Mouse (Mus musculus) testis, adult 2 months (tissue): ENCODE measurements around the gene Rimklb. TPM values are rescaled to one million over a fixed set of nuclear protein-coding genes. Genes with fewer than 3 reads are reported as not detected.

Source experiments
- H3K27ac ChIP-seq: fragments of 200-500 bp; 2 replicates; pipeline ENCODE4 v1.5.1; 2012; ENCODE audit warnings: low read depth, low read length; ENCODE audit not compliant: control insufficient read depth, insufficient read depth
- H3K27me3 ChIP-seq: fragments of 200-500 bp; 2 replicates; pipeline ENCODE4 v1.6.1; 2012; ENCODE audit warnings: mild to moderate bottlenecking, low read length, moderate library complexity; ENCODE audit not compliant: control insufficient read depth, insufficient read depth
- H3K36me3 ChIP-seq: fragments of 200-500 bp; 2 replicates; pipeline ENCODE4 v1.6.1; 2012; ENCODE audit warnings: mild to moderate bottlenecking, low read length; ENCODE audit not compliant: control insufficient read depth, insufficient read depth
- H3K4me1 ChIP-seq: fragments of 200-500 bp; 2 replicates; pipeline ENCODE4 v1.6.1; 2012; ENCODE audit warnings: low read length; ENCODE audit not compliant: control insufficient read depth, insufficient read depth
- H3K4me3 ChIP-seq: fragments of 200-500 bp; 2 replicates; pipeline ENCODE4 v1.5.1; 2012; ENCODE audit warnings: low read depth, mild to moderate bottlenecking, low read length, moderate library complexity, mixed read lengths; ENCODE audit not compliant: control insufficient read depth
- CTCF ChIP-seq: fragments of 200-500 bp; IDR thresholded peaks from 2 replicates; pipeline ENCODE4 v1.5.1; 2012; ENCODE audit warnings: low read depth, mild to moderate bottlenecking, inconsistent platforms, low read length, moderate library complexity; ENCODE audit not compliant: control insufficient read depth, insufficient read depth, insufficient replicate concordance
- POLR2A ChIP-seq: fragments of 200-500 bp; IDR thresholded peaks from 2 replicates; pipeline ENCODE4 v1.6.1; 2012; ENCODE audit warnings: low read depth, mild to moderate bottlenecking, inconsistent platforms, low read length, moderate library complexity; ENCODE audit not compliant: control insufficient read depth
- polyA plus RNA-seq: library from polyadenylated mRNA; depleted of rRNA; stranded (reverse); fragments of >200 nt; gene quantifications from 2 replicates; pipeline ENCODE4 v1.2.3, GENCODE M21; 2012; rRNA removed

Gene Rimklb
- polyA plus RNA-seq, 1 experiment: 114 TPM

DNA sequence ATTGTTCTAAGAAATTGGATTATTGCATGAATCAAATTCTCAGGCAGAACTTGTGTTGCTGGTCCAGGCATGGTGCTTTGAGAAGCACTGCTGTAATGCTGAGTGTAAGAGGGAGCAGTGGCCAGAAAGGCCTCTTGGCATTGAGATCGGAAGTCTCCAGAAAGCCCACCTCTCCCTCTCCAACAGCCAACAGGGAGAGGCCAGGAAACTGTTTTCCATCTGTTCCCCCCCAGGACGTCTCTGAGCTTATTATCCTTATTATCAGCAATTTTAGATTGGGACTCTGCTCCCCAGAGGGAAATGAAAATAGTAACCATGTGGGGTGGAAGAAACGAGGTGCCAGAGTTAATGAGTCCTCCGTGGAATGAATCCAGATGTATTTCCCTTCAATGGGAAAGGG, 82.2 kb downstream of the Rimklb start:
- Histone ChIP-seq H3K27me3 (no peaks in the 10 kb centered on the region), H3K4me1 (no peaks in the 10 kb centered on the region), H3K36me3 (no peaks in the 10 kb centered on the region), H3K4me3 (no peak overlapping the region), H3K27ac (no peak overlapping the region)
- TF ChIP-seq CTCF: no peak
- no peak for TF ChIP-seq POLR2A

DNA sequence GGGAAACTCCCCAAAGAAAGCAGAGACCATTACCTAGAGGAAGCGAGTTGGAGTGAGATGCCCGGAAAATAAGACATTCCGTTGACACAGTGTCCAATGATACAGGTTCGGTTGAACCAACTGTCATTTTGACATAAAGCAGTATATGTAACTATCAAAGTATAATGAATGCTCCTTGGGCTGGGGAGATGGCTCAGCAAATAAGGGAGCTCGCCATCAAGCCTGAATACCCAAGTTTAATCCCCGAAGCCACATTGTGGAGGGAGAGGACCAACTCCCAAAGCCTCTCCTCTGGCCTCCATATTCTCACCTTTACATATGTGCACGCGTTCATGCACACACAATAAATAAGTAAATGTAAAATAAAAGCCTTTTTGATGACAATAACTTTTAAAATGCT, 87.3 kb downstream of the Rimklb start:
- Histone ChIP-seq H3K4me1 (peaks cover 5% of the 10 kb centered on the region), H3K27me3 (no peaks in the 10 kb centered on the region), H3K36me3 (no peaks in the 10 kb centered on the region), H3K4me3 (peak overlapping the region; percentile 53), H3K27ac (peak overlapping the region; percentile 72)
- TF ChIP-seq CTCF: no peak
- no peak for TF ChIP-seq POLR2A

GRCm38 (mm10) chr6:122402240-122402639, 96.3 kb downstream of the Rimklb start:
- no peak overlapping the region for H3K27ac ChIP-seq
- no peak for TF ChIP-seq POLR2A
- TF ChIP-seq CTCF: no peak
- H3K36me3 ChIP-seq: no peaks in the 10 kb centered on the region
- H3K27me3 ChIP-seq: no peaks in the 10 kb centered on the region
- no peaks in the 10 kb centered on the region for H3K4me1 ChIP-seq
- H3K4me3 ChIP-seq: no peak overlapping the region

DNA sequence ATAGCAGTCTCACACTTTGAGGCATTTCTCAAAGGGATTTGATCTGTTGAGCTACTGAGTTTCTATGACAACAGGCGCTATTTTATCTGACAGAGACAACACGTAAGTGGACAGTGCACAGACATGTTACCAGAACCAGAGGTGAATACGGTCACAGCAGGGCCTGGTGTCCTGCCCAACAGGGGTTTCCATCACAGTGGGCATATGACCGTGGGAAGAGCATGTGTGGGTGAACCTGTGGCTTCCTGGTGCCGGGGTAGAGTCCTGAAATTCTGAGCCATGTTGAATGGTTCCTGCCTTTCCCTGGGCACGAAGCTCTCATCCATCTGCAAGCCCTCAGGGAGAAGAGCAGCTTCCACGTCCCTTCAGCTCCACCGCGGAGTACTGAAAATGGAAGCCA, 98.3 kb downstream of the Rimklb start:
- Histone ChIP-seq H3K4me3 (no peak overlapping the region), H3K36me3 (no peaks in the 10 kb centered on the region), H3K27ac (no peak overlapping the region), H3K27me3 (no peaks in the 10 kb centered on the region), H3K4me1 (no peaks in the 10 kb centered on the region)
- TF ChIP-seq CTCF (no peak), POLR2A (no peak)

Other genes with a start within 250 kb of the Rimklb start
- 0.16 and 0.18 TPM in 2 replicates for gene Klrg1, start 215.9 kb downstream of the Rimklb start, polyA plus RNA-seq
- gene M6pr, start 190.0 kb downstream of the Rimklb start, polyA plus RNA-seq: 19.8 and 24.3 TPM in 2 replicates
- 193 and 198 TPM in 2 replicates for gene Phc1, start 158.2 kb downstream of the Rimklb start, polyA plus RNA-seq
- gene Mfap5, start 7.1 kb upstream of the Rimklb start, polyA plus RNA-seq: 6.5 and 13.1 TPM in 2 replicates
- not detected in 2 replicates for gene Aicda, start 55.0 kb upstream of the Rimklb start, polyA plus RNA-seq
- gene Apobec1, start 103.7 kb upstream of the Rimklb start, polyA plus RNA-seq: 1.7 and 2.2 TPM in 2 replicates
- 0.05 and 0.06 TPM in 2 replicates for gene Gdf3, start 111.3 kb upstream of the Rimklb start, polyA plus RNA-seq
- 0.17 TPM in 1 of 2 replicates, not detected in the other for gene Dppa3, start 127.6 kb upstream of the Rimklb start, polyA plus RNA-seq
- gene Nanog, start 208.7 kb upstream of the Rimklb start, polyA plus RNA-seq: 0.08 and 0.10 TPM in 2 replicates